Mouse (Mus musculus): Measurements from ENCODE around the gene Rgs6. TPM values are rescaled to one million over a fixed set of nuclear protein-coding genes. Genes with fewer than 3 reads are reported as not detected.

Rgs6 gene
- polyA plus RNA-seq, 1 experiment = 0.69 TPM

- peaks cover 30% of the 10 kb centered on the region for H3K4me1 ChIP-seq
- no peak for TF ChIP-seq GATA1 (IDR thresholded peaks at IDR 0.05; ENCODE audit: borderline replicate concordance, low read length)
- TF ChIP-seq FLI1 (IDR thresholded peaks at IDR 0.05; ENCODE audit: low read length) = no peak
- no peaks in the 10 kb centered on the region for H3K36me3 ChIP-seq (replicated peaks; ENCODE audit: low read length)
- H3K9me3 ChIP-seq = 0 out of 2 replicates have a peak, but pooled peaks cover 3% of the 10 kb centered on the region
- no peak overlapping the region for H3K4me3 ChIP-seq (replicated peaks)
- H3K27me3 ChIP-seq (replicated peaks) = peaks cover 10% of the 10 kb centered on the region
Observed at GRCm38 (mm10) chr12:83033171-83033835, 445.2 kb downstream of the Rgs6 start.

- H3K9me3 ChIP-seq = 0 out of 2 replicates have a peak, but pooled peaks cover 3% of the 10 kb centered on the region
- no peak overlapping the region for H3K4me3 ChIP-seq (replicated peaks)
- H3K27me3 ChIP-seq (replicated peaks) = peaks cover 8% of the 10 kb centered on the region
- H3K4me1 ChIP-seq = peaks cover 46% of the 10 kb centered on the region
- TF ChIP-seq FLI1 (IDR thresholded peaks at IDR 0.05; ENCODE audit: low read length) = no peak
- TF ChIP-seq GATA1 (IDR thresholded peaks at IDR 0.05; ENCODE audit: borderline replicate concordance, low read length) = no peak
- no peaks in the 10 kb centered on the region for H3K36me3 ChIP-seq (replicated peaks; ENCODE audit: low read length)
Observed at GRCm38 (mm10) chr12:83034859-83035569, 446.9 kb downstream of the Rgs6 start.

DNA sequence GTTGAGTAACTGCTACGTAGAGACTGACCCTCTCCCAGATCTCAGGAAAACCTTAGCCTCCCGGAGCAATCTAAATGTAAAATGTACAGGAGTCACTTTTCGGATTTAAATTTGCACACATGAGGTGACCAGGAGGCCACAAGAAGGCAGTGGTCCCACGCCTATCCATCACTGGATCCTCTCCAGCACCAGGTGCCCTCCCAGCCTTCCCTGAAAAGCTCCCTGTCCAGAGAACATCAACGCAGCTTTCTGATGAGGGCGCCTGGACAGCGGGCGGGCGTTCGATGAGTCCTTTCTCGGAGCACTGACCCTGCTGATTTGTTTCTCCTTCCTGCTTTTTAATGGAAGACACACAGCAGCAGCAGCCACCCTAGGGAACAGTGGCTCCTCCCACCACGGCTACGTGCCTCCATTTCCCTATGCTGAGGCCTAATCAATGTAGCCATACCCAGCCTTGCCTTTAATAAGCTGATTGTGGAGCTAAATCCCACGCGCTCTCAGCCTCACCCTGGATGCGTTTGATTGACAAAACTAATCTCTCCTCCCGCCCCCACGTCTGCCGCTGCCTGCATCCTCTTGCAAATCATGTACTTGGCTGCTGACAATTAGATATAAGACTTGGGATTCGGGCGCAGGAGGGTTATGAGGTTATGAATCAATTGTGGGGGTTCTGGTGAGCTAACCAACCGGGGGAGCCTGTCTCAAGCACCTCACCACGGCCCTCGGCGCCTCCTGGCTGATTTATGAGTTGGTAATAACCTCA lies 449.9 kb downstream of the Rgs6 start:
- H3K9me3 ChIP-seq = 0 out of 2 replicates have a peak, but pooled peaks cover 3% of the 10 kb centered on the region
- TF ChIP-seq GATA1 (IDR thresholded peaks at IDR 0.05; ENCODE audit: borderline replicate concordance, low read length) (no peak), FLI1 (IDR thresholded peaks at IDR 0.05; ENCODE audit: low read length) (no peak)

GRCm38 (mm10) chr12:83038779-83039178 lies 450.7 kb downstream of the Rgs6 start:
- Histone ChIP-seq H3K36me3 (replicated peaks; ENCODE audit: low read length) (no peaks in the 10 kb centered on the region), H3K27me3 (replicated peaks) (peaks cover 4% of the 10 kb centered on the region)
- no peak for TF ChIP-seq FLI1 (IDR thresholded peaks at IDR 0.05; ENCODE audit: low read length)
- no peak for TF ChIP-seq GATA1 (IDR thresholded peaks at IDR 0.05; ENCODE audit: borderline replicate concordance, low read length)

More for the DNA sequence above, 449.9 kb downstream of the Rgs6 start:
- no peaks in the 10 kb centered on the region for H3K36me3 ChIP-seq (replicated peaks; ENCODE audit: low read length)
- peaks cover 8% of the 10 kb centered on the region for H3K27me3 ChIP-seq (replicated peaks)
- H3K4me1 ChIP-seq = peaks cover 63% of the 10 kb centered on the region
- H3K4me3 ChIP-seq (replicated peaks) = no peak overlapping the region

GRCm38 (mm10) chr12:83039859-83040258 lies 451.8 kb downstream of the Rgs6 start:
- no peak overlapping the region for H3K4me3 ChIP-seq (replicated peaks)
- no peak for TF ChIP-seq GATA1 (IDR thresholded peaks at IDR 0.05; ENCODE audit: borderline replicate concordance, low read length)
- TF ChIP-seq FLI1 (IDR thresholded peaks at IDR 0.05; ENCODE audit: low read length) = no peak
- H3K9me3 ChIP-seq = 0 out of 2 replicates have a peak, but pooled peaks cover 3% of the 10 kb centered on the region
- H3K36me3 ChIP-seq (replicated peaks; ENCODE audit: low read length) = no peaks in the 10 kb centered on the region
- H3K27me3 ChIP-seq (replicated peaks) = peaks cover 4% of the 10 kb centered on the region
- peaks cover 70% of the 10 kb centered on the region for H3K4me1 ChIP-seq

More at GRCm38 (mm10) chr12:83038779-83039178, 450.7 kb downstream of the Rgs6 start:
- H3K4me3 ChIP-seq (replicated peaks) = no peak overlapping the region
- H3K4me1 ChIP-seq = peaks cover 71% of the 10 kb centered on the region
- 0 out of 2 replicates have a peak, but pooled peaks cover 3% of the 10 kb centered on the region for H3K9me3 ChIP-seq

DNA sequence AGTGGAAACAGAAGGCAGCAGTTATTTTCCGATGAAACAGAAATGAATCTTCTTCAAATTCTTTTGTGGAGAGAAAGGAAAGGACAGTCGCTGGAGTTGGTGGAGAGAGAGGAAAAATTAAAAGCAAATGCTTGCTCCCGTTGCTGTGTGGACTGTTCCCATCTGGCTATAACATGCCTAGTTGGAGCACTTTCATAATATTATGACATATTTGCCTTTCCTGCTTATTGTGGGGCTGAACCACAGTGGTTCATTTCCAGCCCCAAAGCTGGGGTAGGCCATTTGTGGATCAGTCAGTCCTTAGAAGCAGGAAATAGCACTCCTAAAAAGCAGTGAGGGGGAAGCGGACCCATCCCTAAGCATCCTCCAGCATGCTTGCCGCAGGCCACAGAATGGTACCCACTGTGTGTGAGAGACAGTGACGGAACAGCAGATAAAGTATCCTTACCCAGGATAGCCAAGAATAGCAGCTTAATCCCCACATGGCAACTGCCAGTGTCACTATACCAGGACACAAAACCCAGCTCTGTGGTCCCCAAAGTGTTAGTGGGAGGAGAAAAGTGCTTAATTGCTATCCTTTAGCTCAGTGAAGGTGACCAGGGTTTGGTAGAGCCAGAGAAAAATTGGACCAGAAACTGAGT lies 456.0 kb downstream of the Rgs6 start:
- no peak overlapping the region for H3K4me3 ChIP-seq (replicated peaks)
- H3K4me1 ChIP-seq = peaks cover 39% of the 10 kb centered on the region
- H3K9me3 ChIP-seq = peaks cover 4% of the 10 kb centered on the region; the same call in 1 of the 2 replicates
- TF ChIP-seq FLI1 (IDR thresholded peaks at IDR 0.05; ENCODE audit: low read length) = no peak
- no peaks in the 10 kb centered on the region for H3K36me3 ChIP-seq (replicated peaks; ENCODE audit: low read length)
- no peaks in the 10 kb centered on the region for H3K27me3 ChIP-seq (replicated peaks)

DNA sequence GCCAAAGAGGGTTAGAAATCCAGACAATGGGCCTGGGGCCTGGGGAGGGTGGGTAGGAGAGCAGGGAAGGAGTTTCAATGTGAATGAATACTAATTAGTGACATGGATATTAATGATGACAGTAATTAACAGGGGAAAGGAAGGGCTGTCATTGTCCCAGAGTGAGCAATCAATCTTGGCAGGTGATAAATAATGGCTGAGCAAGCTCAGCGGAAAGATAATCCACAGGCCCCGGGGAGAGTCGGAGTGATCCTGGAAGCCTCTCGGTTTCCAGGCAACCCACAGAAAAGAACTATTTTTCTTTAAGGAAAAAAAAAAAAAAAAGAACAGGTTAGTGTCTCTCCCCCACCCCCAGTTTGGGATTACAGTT lies 456.5 kb downstream of the Rgs6 start:
- TF ChIP-seq GATA1 (IDR thresholded peaks at IDR 0.05; ENCODE audit: borderline replicate concordance, low read length) (no peak), FLI1 (IDR thresholded peaks at IDR 0.05; ENCODE audit: low read length) (no peak)
- peaks cover 36% of the 10 kb centered on the region for H3K4me1 ChIP-seq
- H3K4me3 ChIP-seq (replicated peaks) = no peak overlapping the region
- H3K9me3 ChIP-seq = peaks cover 4% of the 10 kb centered on the region; the same call in 1 of the 2 replicates
- H3K27me3 ChIP-seq (replicated peaks) = no peaks in the 10 kb centered on the region
- H3K36me3 ChIP-seq (replicated peaks; ENCODE audit: low read length) = no peaks in the 10 kb centered on the region

GRCm38 (mm10) chr12:83045001-83045531 lies 457.0 kb downstream of the Rgs6 start:
- Histone ChIP-seq H3K4me1 (peaks cover 32% of the 10 kb centered on the region), H3K27me3 (replicated peaks) (no peaks in the 10 kb centered on the region), H3K4me3 (replicated peaks) (no peak overlapping the region), H3K36me3 (replicated peaks; ENCODE audit: low read length) (no peaks in the 10 kb centered on the region), H3K9me3 (peaks cover 4% of the 10 kb centered on the region; the same call in 1 of the 2 replicates)
- TF ChIP-seq FLI1 (IDR thresholded peaks at IDR 0.05; ENCODE audit: low read length) = no peak

- Histone ChIP-seq H3K36me3 (replicated peaks; ENCODE audit: low read length) (no peaks in the 10 kb centered on the region), H3K9me3 (peaks cover 4% of the 10 kb centered on the region; the same call in 1 of the 2 replicates), H3K27me3 (replicated peaks) (no peaks in the 10 kb centered on the region), H3K4me3 (replicated peaks) (no peak overlapping the region), H3K4me1 (peaks cover 20% of the 10 kb centered on the region)
- TF ChIP-seq FLI1 (IDR thresholded peaks at IDR 0.05; ENCODE audit: low read length) = no peak
- no peak for TF ChIP-seq GATA1 (IDR thresholded peaks at IDR 0.05; ENCODE audit: borderline replicate concordance, low read length)
Observed at GRCm38 (mm10) chr12:83046734-83047133, 458.6 kb downstream of the Rgs6 start.

All from megakaryocyte, embryonic 14.5 days (primary cell).